Mouse (Mus musculus) heart, adult 2 months (tissue): ENCODE data around the gene Sim2. TPM values are rescaled to one million over a fixed set of nuclear protein-coding genes. Genes with fewer than 3 reads are reported as not detected.

Source experiments
- DNase-seq, 2 experiments: peaks; one replicate each; pipeline ENCODE4 v3.0.0; 2021
- H3K27ac ChIP-seq: fragments of 200-600 bp; 2 replicates; pipeline ENCODE4 v1.8.1; 2022
- H3K27me3 ChIP-seq: fragments of 200-500 bp; 2 replicates; pipeline ENCODE4 v1.6.1; 2012; ENCODE audit warnings: mild to moderate bottlenecking, low read length, inconsistent platforms, mixed read lengths; ENCODE audit not compliant: control insufficient read depth, insufficient read depth
- H3K36me3 ChIP-seq: fragments of 200-500 bp; 2 replicates; pipeline ENCODE4 v1.6.1; 2012; ENCODE audit warnings: low read length, inconsistent platforms; ENCODE audit not compliant: control insufficient read depth, insufficient read depth
- H3K4me1 ChIP-seq: fragments of 200-500 bp; 2 replicates; pipeline ENCODE4 v1.6.1; 2011; ENCODE audit warnings: low read length; ENCODE audit not compliant: control insufficient read depth, insufficient read depth
- H3K4me3 ChIP-seq: fragments of 200-600 bp; 2 replicates; pipeline ENCODE4 v1.8.1; 2022
- H3K79me2 ChIP-seq: fragments of 200-500 bp; replicated peaks from 2 replicates; pipeline ENCODE4 v1.6.1; 2012; ENCODE audit warnings: mild to moderate bottlenecking, inconsistent platforms, low read length, moderate library complexity, mixed read lengths; ENCODE audit not compliant: control insufficient read depth, insufficient read depth
- H3K9ac ChIP-seq: fragments of 200-500 bp; 2 replicates; pipeline ENCODE4 v1.6.1; 2012; ENCODE audit warnings: low read depth, mild to moderate bottlenecking, control low read depth, inconsistent platforms, low read length, mixed read lengths
- CTCF ChIP-seq: fragments of 200-600 bp; IDR thresholded peaks from 2 replicates; pipeline ENCODE4 v1.8.1; 2022; ENCODE audit warnings: antibody characterized with exemption, mild to moderate bottlenecking, moderate library complexity
- EP300 ChIP-seq: fragments of 200-500 bp; IDR thresholded peaks from 2 replicates; pipeline ENCODE4 v1.6.1; 2011; ENCODE audit warnings: low read depth, low read length, control low read depth; ENCODE audit not compliant: insufficient read depth
- POLR2A ChIP-seq: fragments of 200-500 bp; IDR thresholded peaks from 2 replicates; pipeline ENCODE4 v1.6.1; 2011; ENCODE audit warnings: mild to moderate bottlenecking, low read depth, low read length, control low read depth; ENCODE audit not compliant: insufficient read depth
- WGBS: fragments of 180-500 bp; shearing (Covaris S2); methylation state at CpG from one replicate; pipeline ENCODE4 v1.1.7; 2018; 5-methylcytosine and 5-hydroxymethylcytosine counted together
- intact Hi-C: fragments of 180-260 bp; cut with DNase I; formaldehyde crosslinking; loops from one replicate; pipeline ENCODE4 v1.15.1; 2025
- polyA plus RNA-seq: library from polyadenylated mRNA; depleted of rRNA; stranded (reverse); fragments of >200 nt; gene quantifications from 2 replicates; pipeline ENCODE4 v1.2.3, GENCODE M21; 2012
- total RNA-seq, 2 experiments: library from RNA; stranded (reverse); gene quantifications; 2 replicates each; pipeline ENCODE4 v1.2.3; 2021

Sim2 gene
- total and polyA plus RNA-seq, 3 experiments: 0.12 TPM; not detected in 2

- Histone ChIP-seq H3K4me1 (no peaks in the 10 kb centered on the region), H3K4me3 (no peak overlapping the region), H3K27me3 (peaks cover 4% of the 10 kb centered on the region; the same call in 1 of the 2 replicates), H3K9ac (no peak overlapping the region), H3K27ac (no peak overlapping the region), H3K79me2 (no peaks in the 10 kb centered on the region), H3K36me3 (no peaks in the 10 kb centered on the region)
- DNase-seq: no peak
- intact Hi-C loops: no loop called here
- TF ChIP-seq POLR2A: no peak
- WGBS: 71% methylated on average over 1 of the region's 1 CpGs
Observed at GRCm38 (mm10) chr16:94043797-94044196, 40.9 kb upstream of the Sim2 start.

- Histone ChIP-seq H3K27ac (no peak overlapping the region), H3K27me3 (peaks cover 4% of the 10 kb centered on the region; the same call in 1 of the 2 replicates), H3K79me2 (no peaks in the 10 kb centered on the region), H3K4me3 (no peak overlapping the region), H3K36me3 (no peaks in the 10 kb centered on the region), H3K4me1 (no peaks in the 10 kb centered on the region), H3K9ac (no peak overlapping the region)
- no peak for TF ChIP-seq POLR2A
- 0 out of 2 replicates have a peak, but pooled peaks have one; percentile 9 for TF ChIP-seq CTCF
- intact Hi-C loops: no loop called here
- no peak for DNase-seq
- 36% methylated on average over 7 of the region's 7 CpGs for WGBS
Observed at GRCm38 (mm10) chr16:94044996-94045395, 39.7 kb upstream of the Sim2 start.

- no peak overlapping the region for H3K9ac ChIP-seq
- no peak for DNase-seq
- no peak overlapping the region for H3K27ac ChIP-seq
- H3K4me1 ChIP-seq: no peaks in the 10 kb centered on the region
- H3K27me3 ChIP-seq: peaks cover 1% of the 10 kb centered on the region; the same call in 1 of the 2 replicates
- no peaks in the 10 kb centered on the region for H3K79me2 ChIP-seq
- no peak for TF ChIP-seq POLR2A
- no peak for TF ChIP-seq CTCF
- no peak for TF ChIP-seq EP300
- intact Hi-C loops: no loop called here
- no peaks in the 10 kb centered on the region for H3K36me3 ChIP-seq
- 82% methylated on average over 3 of the region's 3 CpGs for WGBS
- H3K4me3 ChIP-seq: no peak overlapping the region
Observed at GRCm38 (mm10) chr16:94050368-94050767, 34.4 kb upstream of the Sim2 start.

GRCm38 (mm10) chr16:94055176-94055575, 29.6 kb upstream of the Sim2 start:
- no peak overlapping the region for H3K4me3 ChIP-seq
- TF ChIP-seq EP300 (no peak), POLR2A (no peak), CTCF (no peak)
- no peaks in the 10 kb centered on the region for H3K36me3 ChIP-seq
- 86% methylated on average over 12 of the region's 12 CpGs for WGBS
- intact Hi-C loops: no loop called here
- H3K4me1 ChIP-seq: no peaks in the 10 kb centered on the region; the same call in 1 of the 2 replicates
- DNase-seq: no peak
- no peak overlapping the region for H3K27ac ChIP-seq
- peaks cover 1% of the 10 kb centered on the region; the same call in 1 of the 2 replicates for H3K27me3 ChIP-seq
- no peak overlapping the region for H3K9ac ChIP-seq
- no peaks in the 10 kb centered on the region for H3K79me2 ChIP-seq

GRCm38 (mm10) chr16:94055576-94055975, 29.2 kb upstream of the Sim2 start:
- H3K9ac ChIP-seq: no peak overlapping the region
- peaks cover 1% of the 10 kb centered on the region; the same call in 1 of the 2 replicates for H3K27me3 ChIP-seq
- H3K4me3 ChIP-seq: no peak overlapping the region
- intact Hi-C loops: no loop called here
- DNase-seq: no peak
- H3K79me2 ChIP-seq: no peaks in the 10 kb centered on the region
- no peaks in the 10 kb centered on the region; the same call in 1 of the 2 replicates for H3K4me1 ChIP-seq
- H3K36me3 ChIP-seq: no peaks in the 10 kb centered on the region
- H3K27ac ChIP-seq: no peak overlapping the region
- 77% methylated on average over 8 of the region's 8 CpGs for WGBS
- TF ChIP-seq POLR2A: no peak
- no peak for TF ChIP-seq CTCF
- no peak for TF ChIP-seq EP300

GRCm38 (mm10) chr16:94059820-94060219, 24.9 kb upstream of the Sim2 start:
- intact Hi-C loops: no loop called here
- Histone ChIP-seq H3K36me3 (no peaks in the 10 kb centered on the region), H3K27ac (no peak overlapping the region), H3K4me1 (no peaks in the 10 kb centered on the region; the same call in 1 of the 2 replicates), H3K4me3 (no peak overlapping the region), H3K79me2 (no peaks in the 10 kb centered on the region), H3K27me3 (no peaks in the 10 kb centered on the region), H3K9ac (no peak overlapping the region)
- TF ChIP-seq CTCF: no peak
- TF ChIP-seq EP300: no peak
- no peak for TF ChIP-seq POLR2A
- DNase-seq: no peak
- 67% methylated on average over 9 of the region's 9 CpGs for WGBS
